Mouse (Mus musculus): ENCODE results near the gene Wrb. TPM values are rescaled to one million over a fixed set of nuclear protein-coding genes. Genes with fewer than 3 reads are reported as not detected.

Gene Wrb
- polyA plus RNA-seq, 1 experiment from 2014 or later = 124 TPM

GRCm38 (mm10) chr16:96159794-96160346 is 14.7 kb downstream of the Wrb start:
- Histone ChIP-seq H3K4me1 (ENCODE audit: control insufficient read depth, insufficient read depth, low read length) (peaks cover 8% of the 10 kb centered on the region), H3K4me3 (ENCODE audit: low read depth, low read length) (no peak overlapping the region; the same call in 1 of the 2 replicates), H3K9me3 (ENCODE audit: control insufficient read depth, low read length) (no peaks in the 10 kb centered on the region), H3K27me3 (ENCODE audit: control insufficient read depth, insufficient read depth, low read length) (no peaks in the 10 kb centered on the region), H3K9ac (ENCODE audit: low read length) (peak overlapping the region; percentile 91), H3K4me2 (ENCODE audit: low read depth) (peak overlapping the region; percentile 97), H3K27ac (ENCODE audit: low read depth, low read length) (no peak overlapping the region), H3K36me3 (ENCODE audit: control insufficient read depth, insufficient read depth, low read length) (no peaks in the 10 kb centered on the region)
- 81% methylated on average over 20 of the region's 20 CpGs for WGBS
- DNase-seq (ENCODE audit: low spot score) (peak; percentile 18), ATAC-seq (ENCODE audit: insufficient read depth, low FRiP score, low TSS enrichment) (no peak)

- no peak overlapping the region for H3K9ac ChIP-seq (ENCODE audit: low read length)
- H3K27me3 ChIP-seq (ENCODE audit: control insufficient read depth, insufficient read depth, low read length) = no peaks in the 10 kb centered on the region
- ATAC-seq (ENCODE audit: insufficient read depth, low FRiP score, low TSS enrichment) (no peak), DNase-seq (ENCODE audit: low spot score) (no peak)
- H3K9me3 ChIP-seq (ENCODE audit: control insufficient read depth, low read length) = no peaks in the 10 kb centered on the region
- H3K36me3 ChIP-seq (ENCODE audit: control insufficient read depth, insufficient read depth, low read length) = no peaks in the 10 kb centered on the region
- H3K27ac ChIP-seq (ENCODE audit: low read depth, low read length) = no peak overlapping the region
- H3K4me1 ChIP-seq (ENCODE audit: control insufficient read depth, insufficient read depth, low read length) = peaks cover 8% of the 10 kb centered on the region
- no peak overlapping the region for H3K4me3 ChIP-seq (ENCODE audit: low read depth, low read length)
- WGBS = 85% methylated on average over 1 of the region's 1 CpGs
- no peak overlapping the region for H3K4me2 ChIP-seq (ENCODE audit: low read depth)
Measured at GRCm38 (mm10) chr16:96160927-96161326, 15.7 kb downstream of the Wrb start.

GRCm38 (mm10) chr16:96161336-96161735 is 16.1 kb downstream of the Wrb start:
- Histone ChIP-seq H3K4me3 (ENCODE audit: low read depth, low read length) (no peak overlapping the region), H3K27me3 (ENCODE audit: control insufficient read depth, insufficient read depth, low read length) (no peaks in the 10 kb centered on the region), H3K9ac (ENCODE audit: low read length) (no peak overlapping the region), H3K4me2 (ENCODE audit: low read depth) (no peak overlapping the region), H3K9me3 (ENCODE audit: control insufficient read depth, low read length) (no peaks in the 10 kb centered on the region), H3K27ac (ENCODE audit: low read depth, low read length) (no peak overlapping the region), H3K4me1 (ENCODE audit: control insufficient read depth, insufficient read depth, low read length) (peaks cover 8% of the 10 kb centered on the region), H3K36me3 (ENCODE audit: control insufficient read depth, insufficient read depth, low read length) (no peaks in the 10 kb centered on the region)
- 94% methylated on average over 4 of the region's 4 CpGs for WGBS
- DNase-seq (ENCODE audit: low spot score) (no peak), ATAC-seq (ENCODE audit: insufficient read depth, low FRiP score, low TSS enrichment) (no peak)

GRCm38 (mm10) chr16:96165723-96166264 is 20.6 kb downstream of the Wrb start:
- H3K27ac ChIP-seq (ENCODE audit: low read depth, low read length) = no peak overlapping the region

GRCm38 (mm10) chr16:96168837-96169236 is 23.6 kb downstream of the Wrb start:
- Histone ChIP-seq H3K27me3 (ENCODE audit: control insufficient read depth, insufficient read depth, low read length) (no peaks in the 10 kb centered on the region), H3K9me3 (ENCODE audit: control insufficient read depth, low read length) (no peaks in the 10 kb centered on the region), H3K4me2 (ENCODE audit: low read depth) (no peak overlapping the region), H3K4me3 (ENCODE audit: low read depth, low read length) (no peak overlapping the region), H3K9ac (ENCODE audit: low read length) (no peak overlapping the region), H3K4me1 (ENCODE audit: control insufficient read depth, insufficient read depth, low read length) (no peaks in the 10 kb centered on the region), H3K36me3 (ENCODE audit: control insufficient read depth, insufficient read depth, low read length) (no peaks in the 10 kb centered on the region), H3K27ac (ENCODE audit: low read depth, low read length) (no peak overlapping the region)
- DNase-seq (ENCODE audit: low spot score) = no peak
- WGBS = 94% methylated on average over 4 of the region's 4 CpGs
- ATAC-seq (ENCODE audit: insufficient read depth, low FRiP score, low TSS enrichment) = no peak

More at GRCm38 (mm10) chr16:96165723-96166264, 20.6 kb downstream of the Wrb start:
- H3K4me2 ChIP-seq (ENCODE audit: low read depth) = no peak overlapping the region
- H3K9ac ChIP-seq (ENCODE audit: low read length) = no peak overlapping the region
- DNase-seq (ENCODE audit: low spot score) (no peak), ATAC-seq (ENCODE audit: insufficient read depth, low FRiP score, low TSS enrichment) (no peak)
- no peaks in the 10 kb centered on the region for H3K4me1 ChIP-seq (ENCODE audit: control insufficient read depth, insufficient read depth, low read length)
- H3K27me3 ChIP-seq (ENCODE audit: control insufficient read depth, insufficient read depth, low read length) = no peaks in the 10 kb centered on the region
- H3K36me3 ChIP-seq (ENCODE audit: control insufficient read depth, insufficient read depth, low read length) = no peaks in the 10 kb centered on the region
- H3K9me3 ChIP-seq (ENCODE audit: control insufficient read depth, low read length) = no peaks in the 10 kb centered on the region
- H3K4me3 ChIP-seq (ENCODE audit: low read depth, low read length) = no peak overlapping the region
- 86% methylated on average over 4 of the region's 4 CpGs for WGBS

GRCm38 (mm10) chr16:96173648-96174047 is 28.4 kb downstream of the Wrb start:
- Histone ChIP-seq H3K9me3 (ENCODE audit: control insufficient read depth, low read length) (no peaks in the 10 kb centered on the region), H3K27me3 (ENCODE audit: control insufficient read depth, insufficient read depth, low read length) (no peaks in the 10 kb centered on the region), H3K4me2 (ENCODE audit: low read depth) (no peak overlapping the region), H3K27ac (ENCODE audit: low read depth, low read length) (no peak overlapping the region), H3K4me1 (ENCODE audit: control insufficient read depth, insufficient read depth, low read length) (no peaks in the 10 kb centered on the region), H3K4me3 (ENCODE audit: low read depth, low read length) (no peak overlapping the region), H3K9ac (ENCODE audit: low read length) (no peak overlapping the region), H3K36me3 (ENCODE audit: control insufficient read depth, insufficient read depth, low read length) (no peaks in the 10 kb centered on the region)
- no peak for ATAC-seq (ENCODE audit: insufficient read depth, low FRiP score, low TSS enrichment)
- no peak for DNase-seq (ENCODE audit: low spot score)
- WGBS = 84% methylated on average over 8 of the region's 8 CpGs

GRCm38 (mm10) chr16:96175399-96175798 is 30.2 kb downstream of the Wrb start:
- no peaks in the 10 kb centered on the region for H3K9me3 ChIP-seq (ENCODE audit: control insufficient read depth, low read length)
- no peak overlapping the region for H3K4me2 ChIP-seq (ENCODE audit: low read depth)
- no peak overlapping the region for H3K4me3 ChIP-seq (ENCODE audit: low read depth, low read length)
- H3K36me3 ChIP-seq (ENCODE audit: control insufficient read depth, insufficient read depth, low read length) = no peaks in the 10 kb centered on the region
- H3K27me3 ChIP-seq (ENCODE audit: control insufficient read depth, insufficient read depth, low read length) = no peaks in the 10 kb centered on the region
- ATAC-seq (ENCODE audit: insufficient read depth, low FRiP score, low TSS enrichment) (no peak), DNase-seq (ENCODE audit: low spot score) (peak; percentile 23)
- H3K9ac ChIP-seq (ENCODE audit: low read length) = no peak overlapping the region
- WGBS = 41% methylated on average over 2 of the region's 2 CpGs
- H3K4me1 ChIP-seq (ENCODE audit: control insufficient read depth, insufficient read depth, low read length) = no peaks in the 10 kb centered on the region
- H3K27ac ChIP-seq (ENCODE audit: low read depth, low read length) = no peak overlapping the region

- Histone ChIP-seq H3K9me3 (ENCODE audit: control insufficient read depth, low read length) (no peaks in the 10 kb centered on the region), H3K9ac (ENCODE audit: low read length) (no peak overlapping the region), H3K36me3 (ENCODE audit: control insufficient read depth, insufficient read depth, low read length) (no peaks in the 10 kb centered on the region), H3K4me2 (ENCODE audit: low read depth) (no peak overlapping the region), H3K4me1 (ENCODE audit: control insufficient read depth, insufficient read depth, low read length) (no peaks in the 10 kb centered on the region), H3K4me3 (ENCODE audit: low read depth, low read length) (no peak overlapping the region), H3K27ac (ENCODE audit: low read depth, low read length) (no peak overlapping the region), H3K27me3 (ENCODE audit: control insufficient read depth, insufficient read depth, low read length) (no peaks in the 10 kb centered on the region)
- ATAC-seq (ENCODE audit: insufficient read depth, low FRiP score, low TSS enrichment) (no peak), DNase-seq (ENCODE audit: low spot score) (no peak)
Measured at GRCm38 (mm10) chr16:96179156-96179555, 33.9 kb downstream of the Wrb start.

- no peaks in the 10 kb centered on the region for H3K36me3 ChIP-seq (ENCODE audit: control insufficient read depth, insufficient read depth, low read length)
- H3K9ac ChIP-seq (ENCODE audit: low read length) = no peak overlapping the region
- H3K9me3 ChIP-seq (ENCODE audit: control insufficient read depth, low read length) = no peaks in the 10 kb centered on the region
- no peak overlapping the region for H3K4me3 ChIP-seq (ENCODE audit: low read depth, low read length)
- H3K4me2 ChIP-seq (ENCODE audit: low read depth) = no peak overlapping the region
- no peak for DNase-seq (ENCODE audit: low spot score)
- H3K27me3 ChIP-seq (ENCODE audit: control insufficient read depth, insufficient read depth, low read length) = no peaks in the 10 kb centered on the region
- H3K4me1 ChIP-seq (ENCODE audit: control insufficient read depth, insufficient read depth, low read length) = peaks cover 3% of the 10 kb centered on the region; the same call in 1 of the 2 replicates
- ATAC-seq (ENCODE audit: insufficient read depth, low FRiP score, low TSS enrichment) = no peak
- WGBS = 83% methylated on average over 5 of the region's 5 CpGs
- H3K27ac ChIP-seq (ENCODE audit: low read depth, low read length) = no peak overlapping the region
Measured at GRCm38 (mm10) chr16:96187619-96188018, 42.4 kb downstream of the Wrb start.
